Mouse (Mus musculus) adrenal gland, postnatal 14 days (tissue): ENCODE results near the gene Git2. TPM values are rescaled to one million over a fixed set of nuclear protein-coding genes. Genes with fewer than 3 reads are reported as not detected.

Experiments used
- DNase-seq: peaks from one replicate; pipeline ENCODE4 v3.0.0; 2021; ENCODE audit warnings: mixed read lengths
- total RNA-seq: library from RNA; stranded (reverse); gene quantifications from 2 replicates; pipeline ENCODE4 v1.2.3, GENCODE M21; 2021

Gene Git2
- total RNA-seq, 1 experiment from 2014 or later, result 42.7 TPM

GRCm38 (mm10) chr5:114764812-114765735, 10.2 kb downstream of the Git2 start:
- DNase-seq, result peak; percentile 67

GRCm38 (mm10) chr5:114761980-114762379, 13.3 kb downstream of the Git2 start:
- no peak for DNase-seq

GRCm38 (mm10) chr5:114759536-114760090, 15.7 kb downstream of the Git2 start:
- no peak for DNase-seq

GRCm38 (mm10) chr5:114753384-114753783, 21.9 kb downstream of the Git2 start:
- DNase-seq, result no peak

GRCm38 (mm10) chr5:114752397-114752796, 22.9 kb downstream of the Git2 start:
- no peak for DNase-seq

GRCm38 (mm10) chr5:114750325-114750724, 25.0 kb downstream of the Git2 start:
- DNase-seq, result no peak

- DNase-seq, result no peak
These were observed 27.8 kb downstream of the Git2 start for GRCm38 (mm10) chr5:114747521-114747920.

GRCm38 (mm10) chr5:114746886-114747285, 28.4 kb downstream of the Git2 start:
- DNase-seq, result no peak

GRCm38 (mm10) chr5:114745581-114745980, 29.7 kb downstream of the Git2 start:
- no peak for DNase-seq

GRCm38 (mm10) chr5:114743697-114744090, 31.6 kb downstream of the Git2 start:
- DNase-seq, result no peak

GRCm38 (mm10) chr5:114742998-114743696, 32.2 kb downstream of the Git2 start:
- DNase-seq, result no peak

GRCm38 (mm10) chr5:114742572-114742971, 32.7 kb downstream of the Git2 start:
- DNase-seq, result no peak

- DNase-seq, result no peak
These were observed 34.7 kb downstream of the Git2 start for GRCm38 (mm10) chr5:114740595-114740994.

GRCm38 (mm10) chr5:114738707-114739241, 36.5 kb downstream of the Git2 start:
- peak; percentile 71 for DNase-seq

GRCm38 (mm10) chr5:114737090-114737887, 38.0 kb downstream of the Git2 start:
- peak; percentile 57 for DNase-seq

- DNase-seq, result peak; percentile 86
These were observed 41.7 kb downstream of the Git2 start for GRCm38 (mm10) chr5:114733606-114734005.

GRCm38 (mm10) chr5:114731969-114732368, 43.3 kb downstream of the Git2 start:
- DNase-seq, result no peak

GRCm38 (mm10) chr5:114731498-114731897, 43.8 kb downstream of the Git2 start:
- DNase-seq, result no peak

GRCm38 (mm10) chr5:114730129-114730528, 45.2 kb downstream of the Git2 start:
- no peak for DNase-seq

- peak; percentile 81 for DNase-seq
These were observed 47.2 kb downstream of the Git2 start for GRCm38 (mm10) chr5:114728160-114728559.

GRCm38 (mm10) chr5:114722846-114723245, 52.5 kb downstream of the Git2 start:
- peak; percentile 53 for DNase-seq

GRCm38 (mm10) chr5:114721969-114722368, 53.3 kb downstream of the Git2 start:
- DNase-seq, result no peak
